Mouse (Mus musculus) forebrain, embryonic 13.5 days (tissue): ENCODE data around the gene Cpsf7. TPM values are rescaled to one million over a fixed set of nuclear protein-coding genes. Genes with fewer than 3 reads are reported as not detected.
"Not testable (repeated sequence)": the region's sequence is repeated elsewhere in the genome, so short reads cannot be mapped to it uniquely, and the experiment has no call there.

ENCODE experiments used
- ATAC-seq: fragments of 200-750 bp; cut with Nextera tagmentation; 2 replicates; pipeline ENCODE4 v1.8.0; 2017
- H3K27ac ChIP-seq: fragments of 300-500 bp; sonication (generic); 2 replicates; pipeline ENCODE4 v1.5.1; 2015; ENCODE audit warnings: inconsistent platforms, mild to moderate bottlenecking, moderate library complexity
- H3K27me3 ChIP-seq: fragments of 300-500 bp; sonication (generic); 2 replicates; pipeline ENCODE4 v1.6.1; 2015; ENCODE audit warnings: mild to moderate bottlenecking, inconsistent platforms
- H3K36me3 ChIP-seq: fragments of 300-500 bp; sonication (generic); 2 replicates; pipeline ENCODE4 v1.6.1; 2015; ENCODE audit warnings: mild to moderate bottlenecking, inconsistent platforms; ENCODE audit not compliant: poor library complexity, severe bottlenecking
- H3K4me1 ChIP-seq: fragments of 300-500 bp; sonication (generic); 2 replicates; pipeline ENCODE4 v1.6.1; 2015; ENCODE audit warnings: inconsistent platforms
- H3K4me2 ChIP-seq: fragments of 300-500 bp; sonication (generic); 2 replicates; pipeline ENCODE4 v1.6.1; 2015; ENCODE audit warnings: inconsistent platforms, mild to moderate bottlenecking, moderate library complexity
- H3K4me3 ChIP-seq: fragments of 300-500 bp; sonication (generic); 2 replicates; pipeline ENCODE4 v1.5.1; 2015; ENCODE audit warnings: mild to moderate bottlenecking, inconsistent platforms
- H3K9ac ChIP-seq: fragments of 300-500 bp; sonication (generic); 2 replicates; pipeline ENCODE4 v1.6.1; 2015; ENCODE audit warnings: mild to moderate bottlenecking, inconsistent platforms
- H3K9me3 ChIP-seq: fragments of 300-500 bp; sonication (generic); replicated peaks from 2 replicates; pipeline ENCODE4 v1.6.1; 2016; ENCODE audit warnings: inconsistent platforms
- WGBS: fragments of 180-500 bp; shearing (Covaris S2); methylation state at CpG from one replicate; pipeline ENCODE4 v1.1.7; 2015; 5-methylcytosine and 5-hydroxymethylcytosine counted together
- polyA plus RNA-seq: library from polyadenylated mRNA; unstranded; fragments of >200 nt; fragmentation: Nextera tagmentation; extraction: Ambion mirVana; gene quantifications from 2 replicates; pipeline ENCODE4 v1.2.1, GENCODE M21; 2015

The Cpsf7 gene
- polyA plus RNA-seq, 1 experiment from 2014 or later = 50.6 TPM

- Histone ChIP-seq H3K36me3 (peaks cover 9% of the 10 kb centered on the region), H3K4me2 (peak overlapping the region; percentile 29; the same call in 1 of the 2 replicates), H3K9me3 (no peaks in the 10 kb centered on the region), H3K4me1 (peaks cover 35% of the 10 kb centered on the region), H3K27ac (no peak overlapping the region), H3K4me3 (peak overlapping the region; percentile 98), H3K27me3 (no peaks in the 10 kb centered on the region), H3K9ac (0 out of 2 replicates have a peak overlapping the region, but pooled peaks have one; percentile 6)
- no peak for ATAC-seq
- WGBS = 90% methylated on average over 5 of the region's 5 CpGs
Measured at GRCm38 (mm10) chr19:10523483-10524080, 1.5 kb upstream of the Cpsf7 start.

DNA sequence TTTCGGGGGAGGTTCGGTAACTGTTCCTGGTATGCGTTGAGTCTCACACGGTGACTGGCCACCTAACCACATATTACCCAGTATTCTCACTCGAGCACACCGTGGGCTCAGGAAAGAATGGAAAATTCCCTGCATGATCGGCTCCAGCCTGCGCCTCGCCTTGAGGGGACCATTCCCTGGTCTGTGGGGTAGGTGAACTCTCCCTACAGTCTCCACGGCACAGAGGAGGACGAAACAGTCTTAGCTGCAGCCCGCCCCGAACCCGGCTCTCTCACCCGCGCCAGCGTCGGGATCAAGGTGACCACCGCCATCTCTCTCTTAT is 321 bp upstream of the Cpsf7 start:
- no peaks in the 10 kb centered on the region for H3K9me3 ChIP-seq
- 1% methylated on average over 19 of the region's 19 CpGs for WGBS

DNA sequence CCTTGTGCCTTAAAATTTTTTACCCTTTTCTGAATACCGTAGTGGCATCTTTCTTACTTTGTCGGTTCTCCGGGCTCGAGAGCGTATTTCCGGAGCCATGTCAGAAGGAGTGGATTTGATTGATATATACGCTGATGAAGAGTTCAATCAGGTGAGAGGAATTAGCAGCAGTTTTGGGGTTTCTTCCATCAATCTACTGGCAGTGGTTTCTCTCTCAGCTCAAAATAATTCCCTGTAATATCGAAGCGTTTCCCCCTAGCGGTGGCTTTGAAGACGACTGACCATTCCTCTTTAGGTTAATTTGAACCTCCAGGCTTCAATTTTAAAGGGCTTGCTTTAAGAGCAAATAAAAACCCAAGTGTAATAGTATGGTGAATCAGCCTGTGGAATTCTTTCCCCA is 844 bp downstream of the Cpsf7 start, which contains the start of gene Sdhaf2:
Gene Sdhaf2 (minus strand): TSS at position 233 of the 400 bp plus-strand sequence.
- Histone ChIP-seq H3K9ac (peak within 1 kb of the TSS; percentile 99), H3K27ac (peak within 1 kb of the TSS; percentile 98), H3K4me3 (peak within 1 kb of the TSS; percentile 98), H3K27me3 (no peaks in the 10 kb centered on the region), H3K4me1 (peaks cover 35% of the 10 kb centered on the region), H3K4me2 (peak within 1 kb of the TSS; percentile 79), H3K36me3 (peaks cover 29% of the 10 kb centered on the region), H3K9me3 (no peaks in the 10 kb centered on the region)
- no peak for ATAC-seq
- WGBS = under 1% methylated on average over 11 of the region's 11 CpGs

More for the DNA sequence above, 321 bp upstream of the Cpsf7 start:
- Histone ChIP-seq H3K4me1 (peaks cover 35% of the 10 kb centered on the region), H3K27ac (peak overlapping the region; percentile 98), H3K27me3 (no peaks in the 10 kb centered on the region), H3K4me3 (peak overlapping the region; percentile 98), H3K4me2 (peak overlapping the region; percentile 79), H3K36me3 (peaks cover 17% of the 10 kb centered on the region), H3K9ac (peak overlapping the region; percentile 99)
- no peak for ATAC-seq

GRCm38 (mm10) chr19:10530082-10530481 is 5.0 kb downstream of the Cpsf7 start:
- WGBS = 89% methylated on average over 1 of the region's 1 CpGs
- Histone ChIP-seq H3K27me3 (no peaks in the 10 kb centered on the region), H3K4me3 (no peak overlapping the region), H3K36me3 (peaks cover 65% of the 10 kb centered on the region), H3K4me1 (peaks cover 21% of the 10 kb centered on the region), H3K4me2 (no peak overlapping the region), H3K9me3 (no peaks in the 10 kb centered on the region), H3K9ac (no peak overlapping the region), H3K27ac (no peak overlapping the region)
- no peak for ATAC-seq

GRCm38 (mm10) chr19:10539454-10539853 is 14.4 kb downstream of the Cpsf7 start:
- Histone ChIP-seq H3K36me3 (peaks cover 89% of the 10 kb centered on the region), H3K4me3 (no peak overlapping the region), H3K9ac (no peak overlapping the region), H3K27me3 (no peaks in the 10 kb centered on the region), H3K4me2 (no peak overlapping the region), H3K4me1 (no peaks in the 10 kb centered on the region), H3K9me3 (no peaks in the 10 kb centered on the region), H3K27ac (no peak overlapping the region)
- WGBS = 97% methylated on average over 5 of the region's 5 CpGs
- ATAC-seq = no peak

- H3K9me3 ChIP-seq = no peaks in the 10 kb centered on the region
- peak within 1 kb of the TSS; percentile 62 for H3K27ac ChIP-seq
- H3K4me2 ChIP-seq = peak within 1 kb of the TSS; percentile 83
- under 1% methylated on average over 43 of the region's 43 CpGs for WGBS
- H3K4me1 ChIP-seq = peaks cover 19% of the 10 kb centered on the region
- peak; percentile 99 for ATAC-seq
- H3K9ac ChIP-seq = peak within 1 kb of the TSS; percentile 70
- no peaks in the 10 kb centered on the region for H3K27me3 ChIP-seq
- H3K4me3 ChIP-seq = peak within 1 kb of the TSS; percentile 63
- H3K36me3 ChIP-seq = peaks cover 25% of the 10 kb centered on the region
Measured at GRCm38 (mm10) chr19:10555624-10556510, 30.8 kb downstream of the Cpsf7 start, which contains the start of gene Tmem216. Gene Tmem216 (minus strand): TSS chr19:10556238.

DNA sequence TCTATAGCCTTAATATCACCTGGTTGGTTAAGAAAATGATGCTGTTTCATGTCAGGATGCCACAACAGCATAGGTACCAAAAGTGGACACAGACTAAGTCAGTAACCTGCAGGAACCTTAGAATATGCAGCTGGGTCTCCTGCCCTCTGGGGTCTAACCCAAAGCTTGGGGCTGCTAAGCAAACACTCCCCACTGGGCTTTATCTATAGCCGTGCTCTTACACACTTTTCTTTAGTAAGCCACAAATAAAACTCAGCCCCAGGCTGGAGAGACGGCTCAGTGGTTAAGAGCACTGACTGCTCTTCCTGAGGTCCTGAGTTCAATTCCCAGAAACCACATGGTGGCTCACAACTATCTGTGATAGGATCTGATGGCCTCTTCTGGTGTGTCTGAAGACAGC is 31.9 kb downstream of the Cpsf7 start:
- Histone ChIP-seq H3K4me3 (no peak overlapping the region), H3K9ac (no peak overlapping the region), H3K27me3 (no peaks in the 10 kb centered on the region), H3K27ac (no peak overlapping the region), H3K9me3 (no peaks in the 10 kb centered on the region), H3K4me2 (no peak overlapping the region), H3K4me1 (peaks cover 19% of the 10 kb centered on the region), H3K36me3 (peaks cover 13% of the 10 kb centered on the region)
- no peak for ATAC-seq
- WGBS = 71% methylated on average over 2 of the region's 2 CpGs

GRCm38 (mm10) chr19:10557430-10557829 is 32.4 kb downstream of the Cpsf7 start:
- Histone ChIP-seq H3K27ac (no peak overlapping the region), H3K27me3 (no peaks in the 10 kb centered on the region), H3K4me1 (peaks cover 19% of the 10 kb centered on the region), H3K4me2 (no peak overlapping the region), H3K36me3 (peaks cover 9% of the 10 kb centered on the region), H3K9ac (no peak overlapping the region), H3K9me3 (no peaks in the 10 kb centered on the region), H3K4me3 (no peak overlapping the region)
- no peak for ATAC-seq
- 67% methylated on average over 2 of the region's 2 CpGs for WGBS

- H3K36me3 ChIP-seq, ATAC-seq, H3K27ac ChIP-seq, H3K9me3 ChIP-seq, H3K4me2 ChIP-seq, H3K4me3 ChIP-seq, H3K27me3 ChIP-seq, H3K9ac ChIP-seq: not testable (repeated sequence)
- 77% methylated on average over 4 of the region's 4 CpGs for WGBS
- H3K4me1 ChIP-seq = peaks cover 19% of the 10 kb centered on the region
Measured at GRCm38 (mm10) chr19:10557837-10558375, 32.8 kb downstream of the Cpsf7 start.

GRCm38 (mm10) chr19:10560108-10560507 is 35.0 kb downstream of the Cpsf7 start:
- Histone ChIP-seq H3K36me3 (no peaks in the 10 kb centered on the region), H3K4me1 (peaks cover 9% of the 10 kb centered on the region), H3K4me3 (no peak overlapping the region), H3K9me3 (no peaks in the 10 kb centered on the region), H3K27ac (no peak overlapping the region), H3K4me2 (no peak overlapping the region), H3K9ac (no peak overlapping the region), H3K27me3 (no peaks in the 10 kb centered on the region)
- WGBS = 39% methylated on average over 5 of the region's 5 CpGs
- ATAC-seq = no peak

GRCm38 (mm10) chr19:10561558-10562314 is 36.7 kb downstream of the Cpsf7 start:
- no peaks in the 10 kb centered on the region for H3K9me3 ChIP-seq
- ATAC-seq = no peak
- H3K4me3 ChIP-seq = no peak overlapping the region
- H3K27ac ChIP-seq = no peak overlapping the region
- H3K27me3 ChIP-seq = no peaks in the 10 kb centered on the region
- 76% methylated on average over 6 of the region's 6 CpGs for WGBS
- H3K9ac ChIP-seq = no peak overlapping the region
- H3K36me3 ChIP-seq = no peaks in the 10 kb centered on the region
- no peaks in the 10 kb centered on the region for H3K4me1 ChIP-seq
- H3K4me2 ChIP-seq = no peak overlapping the region
